Mouse (Mus musculus) limb, embryonic 11.5 days (tissue): Measurements from ENCODE around the gene Satb2. TPM values are rescaled to one million over a fixed set of nuclear protein-coding genes. Genes with fewer than 3 reads are reported as not detected.

Experiments
- ATAC-seq: fragments of 200-750 bp; cut with Nextera tagmentation; 2 replicates; pipeline ENCODE4 v1.8.0; 2017; ENCODE audit warnings: low read depth; ENCODE audit not compliant: insufficient number of reproducible peaks, low FRiP score, low TSS enrichment
- DNase-seq: peaks from one replicate; pipeline ENCODE4 v3.0.0-alpha.2; 2015; ENCODE audit warnings: low spot score
- H3K27ac ChIP-seq: fragments of 300-500 bp; sonication (generic); replicated peaks from 2 replicates; pipeline ENCODE4 v1.5.1; 2014; ENCODE audit warnings: low read depth, mild to moderate bottlenecking, low read length
- H3K27me3 ChIP-seq: fragments of 300-500 bp; sonication (generic); 2 replicates; pipeline ENCODE4 v1.6.1; 2014; ENCODE audit warnings: mild to moderate bottlenecking, low read length, mixed read lengths; ENCODE audit not compliant: control insufficient read depth, insufficient read depth
- H3K36me3 ChIP-seq: fragments of 300-500 bp; sonication (generic); 2 replicates; pipeline ENCODE4 v1.6.1; 2014; ENCODE audit warnings: mild to moderate bottlenecking, low read length, moderate library complexity, mixed read lengths; ENCODE audit not compliant: control insufficient read depth, insufficient read depth
- H3K4me1 ChIP-seq: fragments of 300-500 bp; sonication (generic); 2 replicates; pipeline ENCODE4 v1.6.1; 2014; ENCODE audit warnings: low read length, mixed read lengths; ENCODE audit not compliant: control insufficient read depth, insufficient read depth
- H3K4me2 ChIP-seq: fragments of 300-500 bp; sonication (generic); 2 replicates; pipeline ENCODE4 v1.6.1; 2014; ENCODE audit warnings: low read depth, mild to moderate bottlenecking, moderate library complexity; ENCODE audit not compliant: severe bottlenecking
- H3K4me3 ChIP-seq: fragments of 300-500 bp; sonication (generic); 2 replicates; pipeline ENCODE4 v1.5.1; 2014; ENCODE audit warnings: low read depth, low read length
- H3K9ac ChIP-seq: fragments of 300-500 bp; sonication (generic); 2 replicates; pipeline ENCODE4 v1.6.1; 2014; ENCODE audit warnings: mild to moderate bottlenecking, low read length
- H3K9me3 ChIP-seq: fragments of 300-500 bp; sonication (generic); 2 replicates; pipeline ENCODE4 v1.6.1; 2016; ENCODE audit warnings: low read length; ENCODE audit not compliant: control insufficient read depth
- WGBS: fragments of 180-500 bp; shearing (Covaris S2); extraction: QIAGEN DNeasy Blood & Tissue Kit; methylation state at CpG from one replicate; pipeline ENCODE4 v1.1.7; 2014; 5-methylcytosine and 5-hydroxymethylcytosine counted together
- polyA plus RNA-seq: library from polyadenylated mRNA; unstranded; fragments of >200 nt; fragmentation: Nextera tagmentation; extraction: Ambion mirVana; gene quantifications from 2 replicates; pipeline ENCODE4 v1.2.1, GENCODE M21; 2014

Satb2 gene
- polyA plus RNA-seq, 1 experiment from 2014 or later, result 1.5 TPM

DNA sequence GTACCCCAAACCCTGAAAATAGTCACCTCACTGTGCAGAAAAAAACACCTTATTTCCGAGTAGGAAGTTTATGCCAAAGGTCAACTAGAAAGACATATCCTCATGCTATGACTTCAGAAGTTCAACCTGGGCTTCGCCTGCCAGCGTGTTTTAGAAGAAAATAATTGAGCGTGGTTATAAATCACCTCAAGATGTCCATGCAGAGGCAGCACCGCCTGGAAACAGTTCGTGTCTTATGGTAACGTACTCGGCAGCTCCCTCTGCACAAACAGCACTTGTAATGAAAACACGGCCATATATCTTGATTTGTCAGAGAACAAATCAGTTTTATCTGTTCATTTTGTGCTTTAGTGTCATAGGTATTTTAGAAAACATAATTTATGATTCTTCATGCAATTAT, 44.6 kb downstream of the Satb2 start:
- no peak for ATAC-seq
- no peak overlapping the region for H3K27ac ChIP-seq
- DNase-seq, result no peak
- H3K36me3 ChIP-seq, result no peaks in the 10 kb centered on the region
- WGBS, result 37% methylated on average over 9 of the region's 9 CpGs
- H3K4me1 ChIP-seq, result no peaks in the 10 kb centered on the region
- no peaks in the 10 kb centered on the region for H3K9me3 ChIP-seq
- no peak overlapping the region for H3K9ac ChIP-seq
- H3K27me3 ChIP-seq, result no peaks in the 10 kb centered on the region
- H3K4me2 ChIP-seq, result no peak overlapping the region
- H3K4me3 ChIP-seq, result no peak overlapping the region

DNA sequence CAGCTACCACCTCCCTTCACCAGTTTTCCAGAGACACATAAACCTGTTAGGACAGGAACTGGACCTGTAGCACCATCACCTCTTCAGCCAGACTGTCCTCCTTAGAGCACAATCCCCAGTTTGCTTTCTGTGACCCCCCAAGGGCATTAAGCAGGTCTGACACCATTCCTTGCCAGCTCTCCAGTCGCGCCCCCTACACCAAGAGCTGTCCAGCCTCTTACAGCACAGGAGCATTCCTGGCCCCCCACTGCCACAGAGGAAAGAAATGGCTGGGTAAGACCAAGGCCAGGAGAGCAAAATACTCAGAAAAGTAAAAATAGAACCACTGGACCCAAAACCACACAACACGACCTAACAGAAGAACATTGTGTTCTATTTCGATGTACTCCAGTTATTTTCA, 48.4 kb downstream of the Satb2 start:
- H3K4me2 ChIP-seq, result no peak overlapping the region
- no peak overlapping the region for H3K9ac ChIP-seq
- H3K36me3 ChIP-seq, result no peaks in the 10 kb centered on the region
- 69% methylated on average over 4 of the region's 4 CpGs for WGBS
- H3K4me1 ChIP-seq, result no peaks in the 10 kb centered on the region
- H3K27ac ChIP-seq, result no peak overlapping the region
- H3K27me3 ChIP-seq, result no peaks in the 10 kb centered on the region
- DNase-seq (no peak), ATAC-seq (no peak)
- H3K4me3 ChIP-seq, result no peak overlapping the region
- no peaks in the 10 kb centered on the region for H3K9me3 ChIP-seq

DNA sequence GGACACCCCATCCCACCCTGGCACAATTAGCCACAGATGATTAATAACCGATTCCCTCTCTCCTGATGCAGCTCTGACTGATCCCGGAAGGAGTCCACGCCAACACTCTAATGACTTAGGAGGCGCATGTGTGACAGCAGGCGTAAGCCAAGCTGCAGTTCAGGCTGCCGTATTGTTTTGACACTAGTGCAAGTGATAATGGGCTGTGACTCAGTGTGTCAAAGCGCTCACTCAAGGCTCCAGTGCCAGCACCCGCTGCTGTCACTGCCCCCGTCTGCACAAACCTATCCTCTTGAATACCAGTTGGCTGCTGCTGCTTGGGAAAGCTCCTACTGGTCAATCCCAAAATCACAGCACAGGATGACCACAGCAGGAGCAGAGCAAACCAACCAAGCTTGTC, 49.7 kb downstream of the Satb2 start:
- H3K4me3 ChIP-seq, result no peak overlapping the region
- WGBS, result 52% methylated on average over 9 of the region's 9 CpGs
- no peaks in the 10 kb centered on the region for H3K36me3 ChIP-seq
- ATAC-seq (no peak), DNase-seq (no peak)
- H3K27ac ChIP-seq, result no peak overlapping the region
- no peak overlapping the region for H3K4me2 ChIP-seq
- H3K9ac ChIP-seq, result no peak overlapping the region
- H3K27me3 ChIP-seq, result no peaks in the 10 kb centered on the region
- H3K4me1 ChIP-seq, result no peaks in the 10 kb centered on the region
- no peaks in the 10 kb centered on the region for H3K9me3 ChIP-seq

DNA sequence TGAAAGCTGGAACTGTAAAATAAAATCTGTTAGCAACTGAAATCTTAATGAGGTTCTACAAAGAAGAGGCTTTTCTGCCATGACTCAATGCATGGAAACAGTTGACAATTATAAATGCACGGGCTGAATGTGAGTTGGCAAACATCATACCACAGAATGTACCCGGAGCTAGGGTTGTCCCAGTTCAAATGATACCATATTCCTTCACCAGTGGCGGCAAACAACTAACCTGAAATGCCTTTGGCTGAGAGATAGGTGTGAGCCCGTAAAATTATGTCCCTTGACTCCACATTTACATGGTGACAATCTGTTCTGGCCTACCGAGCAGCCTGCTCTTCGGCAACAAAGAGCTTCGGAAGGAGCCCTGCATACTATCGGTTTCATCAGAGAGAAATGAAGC, 58.0 kb downstream of the Satb2 start:
- Histone ChIP-seq H3K4me1 (no peaks in the 10 kb centered on the region), H3K36me3 (no peaks in the 10 kb centered on the region), H3K27ac (no peak overlapping the region), H3K9ac (no peak overlapping the region), H3K4me3 (no peak overlapping the region), H3K4me2 (no peak overlapping the region), H3K9me3 (no peaks in the 10 kb centered on the region), H3K27me3 (no peaks in the 10 kb centered on the region)
- DNase-seq (no peak), ATAC-seq (no peak)
- WGBS, result 90% methylated on average over 8 of the region's 8 CpGs

DNA sequence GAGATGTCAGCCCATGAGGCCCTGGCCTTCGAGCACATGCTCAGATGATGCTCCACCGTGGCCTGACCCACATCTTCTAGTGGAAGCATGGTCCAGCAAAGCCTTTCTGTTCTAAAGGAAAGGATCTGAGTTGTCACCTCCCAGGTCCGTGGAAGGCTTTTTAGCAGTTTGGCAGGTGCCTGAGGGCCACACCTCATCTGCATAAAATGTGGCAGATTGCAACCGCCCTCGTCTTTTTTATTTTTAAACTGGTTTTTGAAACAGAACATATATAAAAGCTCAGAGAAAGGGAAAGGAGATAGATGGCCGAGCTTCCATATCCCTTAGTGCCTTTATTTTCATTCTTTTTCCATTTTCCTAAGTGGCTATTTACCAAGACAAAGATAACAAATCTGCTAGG, 64.2 kb downstream of the Satb2 start:
- Histone ChIP-seq H3K4me1 (no peaks in the 10 kb centered on the region), H3K9ac (no peak overlapping the region), H3K4me2 (no peak overlapping the region), H3K4me3 (no peak overlapping the region), H3K9me3 (no peaks in the 10 kb centered on the region), H3K36me3 (no peaks in the 10 kb centered on the region), H3K27me3 (no peaks in the 10 kb centered on the region), H3K27ac (no peak overlapping the region)
- 84% methylated on average over 6 of the region's 6 CpGs for WGBS
- ATAC-seq (no peak), DNase-seq (no peak)

DNA sequence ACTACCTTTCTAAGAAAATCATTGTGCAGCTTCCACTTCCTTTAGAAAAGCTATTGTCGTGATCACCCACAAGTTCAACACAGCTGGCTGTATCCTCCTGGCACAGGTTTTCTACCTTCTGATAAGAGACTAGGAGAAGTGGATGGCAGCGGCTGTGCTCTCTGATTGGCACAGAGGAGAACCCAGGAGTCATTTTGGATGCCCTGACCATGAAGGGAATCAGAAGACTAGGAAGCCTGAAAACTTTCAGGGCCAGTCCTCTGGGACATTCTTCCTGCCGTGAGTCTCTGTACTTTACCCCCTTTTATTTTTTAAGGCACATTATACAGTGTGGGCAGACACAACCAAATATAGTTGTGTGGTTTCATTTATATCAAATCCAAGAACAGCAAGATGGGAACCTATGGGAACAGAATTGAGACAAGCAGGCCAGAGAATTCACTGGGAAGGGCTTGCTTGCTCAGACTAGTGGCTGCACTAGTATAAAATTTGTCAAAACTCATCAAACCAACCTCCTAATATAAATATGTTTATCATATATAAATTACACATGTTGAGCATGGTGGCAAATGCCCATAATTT, 77.7 kb downstream of the Satb2 start:
- no peaks in the 10 kb centered on the region for H3K27me3 ChIP-seq
- WGBS, result 89% methylated on average over 3 of the region's 3 CpGs
- no peaks in the 10 kb centered on the region for H3K4me1 ChIP-seq
- ATAC-seq (no peak), DNase-seq (no peak)
- no peak overlapping the region for H3K4me3 ChIP-seq
- H3K9ac ChIP-seq, result no peak overlapping the region
- no peaks in the 10 kb centered on the region for H3K36me3 ChIP-seq
- H3K4me2 ChIP-seq, result no peak overlapping the region
- no peaks in the 10 kb centered on the region for H3K9me3 ChIP-seq
- H3K27ac ChIP-seq, result no peak overlapping the region

DNA sequence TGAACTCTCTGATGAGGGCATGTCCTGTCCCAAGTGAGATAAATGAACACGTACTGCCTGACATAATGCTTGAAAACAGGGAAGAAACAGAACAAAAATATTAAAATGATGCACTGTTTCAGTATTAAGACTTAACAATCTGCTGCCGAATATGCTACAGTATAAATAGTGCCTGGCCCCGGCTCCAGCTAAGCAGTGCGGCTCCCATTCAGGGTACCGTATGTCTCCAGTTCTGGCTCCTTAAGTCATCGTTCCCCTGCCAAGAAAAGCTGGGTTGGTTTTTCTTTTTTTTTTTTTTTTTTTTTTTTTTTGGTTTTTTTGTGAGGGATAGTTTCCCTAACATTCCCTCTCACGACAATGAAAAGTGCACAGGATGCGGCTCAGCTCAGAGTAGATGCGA, 78.3 kb downstream of the Satb2 start:
- DNase-seq (no peak), ATAC-seq (no peak)
- Histone ChIP-seq H3K9me3 (no peaks in the 10 kb centered on the region), H3K4me3 (no peak overlapping the region), H3K27ac (no peak overlapping the region), H3K4me1 (no peaks in the 10 kb centered on the region), H3K4me2 (no peak overlapping the region), H3K27me3 (no peaks in the 10 kb centered on the region), H3K36me3 (no peaks in the 10 kb centered on the region), H3K9ac (no peak overlapping the region)
- WGBS, result 89% methylated on average over 9 of the region's 9 CpGs

DNA sequence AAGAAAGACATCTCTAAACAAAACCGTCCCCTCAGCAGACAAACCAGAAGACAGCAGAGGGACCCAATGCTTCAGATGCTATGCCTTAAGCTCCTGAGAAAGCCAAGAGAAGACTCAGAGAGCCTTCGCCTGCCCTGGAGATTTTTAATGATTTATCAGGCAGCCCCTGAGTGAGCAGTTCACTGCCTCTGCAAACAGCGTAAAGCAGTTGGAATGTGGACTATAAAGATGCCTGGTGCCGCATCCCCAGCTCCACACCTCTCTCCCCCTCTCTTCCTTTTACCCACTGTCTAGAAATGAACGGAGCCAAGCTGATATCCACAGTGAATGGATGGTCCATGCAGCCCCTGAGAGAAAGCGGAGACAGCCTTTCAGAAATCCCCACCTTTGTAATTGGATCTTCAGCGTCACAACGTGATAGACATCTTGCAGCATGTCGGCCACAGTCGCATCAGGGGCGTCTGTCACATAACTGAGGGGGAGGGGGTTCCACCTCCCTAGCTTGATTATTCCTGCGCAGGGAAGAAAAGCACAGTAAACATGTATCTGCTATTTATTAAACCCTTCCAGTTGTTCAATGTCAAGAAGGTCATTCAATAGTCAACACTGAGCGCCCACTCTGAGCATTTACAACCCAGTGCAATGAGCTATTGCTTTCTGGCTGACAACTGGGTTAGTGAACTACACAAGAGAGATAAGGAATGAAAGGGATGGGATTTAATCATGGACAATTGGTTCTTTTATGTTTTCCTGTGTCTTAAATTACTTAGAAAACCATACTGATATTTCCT, 79.6 kb downstream of the Satb2 start:
- H3K27me3 ChIP-seq, result no peaks in the 10 kb centered on the region
- no peaks in the 10 kb centered on the region for H3K4me1 ChIP-seq
- no peaks in the 10 kb centered on the region for H3K36me3 ChIP-seq
- H3K9me3 ChIP-seq, result no peaks in the 10 kb centered on the region
- ATAC-seq (no peak), DNase-seq (no peak)
- WGBS, result 28% methylated on average over 13 of the region's 13 CpGs
- no peak overlapping the region for H3K4me3 ChIP-seq
- no peak overlapping the region for H3K9ac ChIP-seq
- no peak overlapping the region for H3K27ac ChIP-seq
- H3K4me2 ChIP-seq, result no peak overlapping the region
